Mouse (Mus musculus): ENCODE results near the gene Gpr173. TPM values are rescaled to one million over a fixed set of nuclear protein-coding genes. Genes with fewer than 3 reads are reported as not detected.
"Not testable (repeated sequence)": the region's sequence is repeated elsewhere in the genome, so short reads cannot be mapped to it uniquely, and the experiment has no call there.

The Gpr173 gene
- total RNA-seq (2021) = 1 to 10 TPM; 6.2 to 7.1 TPM
- long read RNA-seq, experiment 1, partial matches to known transcripts = 0 of 1 reads
- long read RNA-seq, experiment 1, other reads (novel, unspliced or antisense) = 1 of 1 reads
- long read RNA-seq, experiment 2, partial matches to known transcripts = 0 of 3 reads
- long read RNA-seq, experiment 2, other reads (novel, unspliced or antisense) = 2 of 3 reads

- peak in 1 of 2 experiments; percentile 17 for DNase-seq (ENCODE audit: low spot score in 2 of 2)
Observed at GRCm38 (mm10) chrX:152368397-152369273, at the start of gene Gpr173. TSS of gene Gpr173 (minus strand) at chrX:152368704.

DNA sequence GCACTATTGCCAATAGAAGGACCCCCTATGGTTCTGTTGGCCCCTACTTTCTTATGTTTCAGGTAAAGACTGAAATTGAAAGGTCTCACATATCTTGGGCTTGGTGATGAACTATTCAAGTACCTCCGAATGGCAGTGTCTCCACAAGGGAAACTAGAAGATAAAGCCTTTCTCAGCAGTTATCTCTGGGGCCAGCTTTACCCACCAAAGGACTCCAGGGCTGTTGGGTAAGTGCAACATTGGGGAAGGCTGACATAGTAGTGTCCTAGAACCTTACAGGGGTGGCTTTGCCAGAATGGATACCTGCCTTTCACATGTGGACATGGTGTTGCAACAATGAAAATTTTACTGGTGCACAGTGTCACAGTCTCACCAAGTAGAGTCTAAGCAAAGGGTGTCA lies 34.7 kb upstream of the Gpr173 start:
- no peak for DNase-seq (ENCODE audit: low spot score in 2 of 2)

GRCm38 (mm10) chrX:152400096-152400495 lies 31.6 kb upstream of the Gpr173 start:
- DNase-seq (ENCODE audit: low spot score in 2 of 2) = no peak

DNA sequence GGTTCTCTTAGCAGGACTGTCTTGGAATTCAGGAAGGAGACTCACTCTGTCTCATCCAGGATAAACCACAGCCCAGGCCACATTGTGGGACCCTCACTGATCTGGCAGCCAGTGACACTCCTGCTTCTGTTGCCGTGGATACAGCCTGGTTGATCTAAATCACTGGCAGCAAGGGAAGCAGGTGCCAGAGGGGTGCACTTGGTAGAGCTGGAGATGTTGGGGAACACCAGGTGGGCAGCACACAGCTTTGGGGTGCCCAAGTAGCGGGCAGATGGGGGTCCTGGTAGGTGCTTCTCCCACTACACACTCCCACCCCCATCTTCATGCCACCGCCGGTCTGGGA lies 479 bp downstream of the Gpr173 start:
- DNase-seq (ENCODE audit: low spot score in 2 of 2) = no peak

DNA sequence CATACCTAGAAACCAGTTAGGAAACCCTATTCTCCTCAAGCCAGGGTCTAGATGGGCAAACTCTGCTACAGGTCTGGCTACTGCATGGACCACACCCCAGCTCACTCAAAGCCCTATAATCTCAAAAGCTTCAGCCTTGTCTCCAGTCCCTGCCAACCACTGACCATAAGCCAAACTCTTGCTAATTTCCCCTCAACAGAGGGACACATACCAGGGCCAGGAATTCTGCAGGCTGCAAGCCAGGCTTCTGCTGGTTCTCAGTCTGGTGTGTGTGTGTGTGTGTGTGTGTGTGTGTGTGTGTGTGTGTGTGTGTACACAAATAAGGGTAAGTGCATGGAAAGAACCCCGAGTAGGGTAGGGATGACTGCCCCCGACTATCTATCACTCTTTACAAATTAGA lies 2.1 kb downstream of the Gpr173 start:
- DNase-seq (ENCODE audit: low spot score in 2 of 2) = no peak

- DNase-seq (ENCODE audit: low spot score in 2 of 2) = no peak
Observed at GRCm38 (mm10) chrX:152352553-152353153, 15.9 kb downstream of the Gpr173 start.

DNA sequence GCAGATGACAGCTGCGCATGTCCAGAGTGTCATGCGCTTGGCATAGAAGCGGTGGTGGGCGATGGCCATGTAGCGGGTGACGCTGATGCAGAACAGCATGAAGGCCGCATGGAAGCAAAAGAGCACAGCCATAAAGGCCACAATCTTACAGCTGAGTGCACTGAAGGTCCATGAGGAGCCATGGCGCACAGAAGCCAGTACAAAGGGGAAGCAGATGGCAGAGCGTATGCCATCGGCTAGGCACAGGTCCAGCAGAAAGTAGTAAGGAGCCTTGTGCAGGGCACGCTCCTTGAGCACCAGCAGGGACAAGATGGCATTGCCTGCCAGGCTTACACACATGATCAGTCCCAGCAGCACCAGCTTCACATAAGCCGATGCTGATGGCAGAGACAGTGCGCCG lies 21.5 kb downstream of the Gpr173 start:
- DNase-seq (ENCODE audit: low spot score in 2 of 2) = no peak

DNA sequence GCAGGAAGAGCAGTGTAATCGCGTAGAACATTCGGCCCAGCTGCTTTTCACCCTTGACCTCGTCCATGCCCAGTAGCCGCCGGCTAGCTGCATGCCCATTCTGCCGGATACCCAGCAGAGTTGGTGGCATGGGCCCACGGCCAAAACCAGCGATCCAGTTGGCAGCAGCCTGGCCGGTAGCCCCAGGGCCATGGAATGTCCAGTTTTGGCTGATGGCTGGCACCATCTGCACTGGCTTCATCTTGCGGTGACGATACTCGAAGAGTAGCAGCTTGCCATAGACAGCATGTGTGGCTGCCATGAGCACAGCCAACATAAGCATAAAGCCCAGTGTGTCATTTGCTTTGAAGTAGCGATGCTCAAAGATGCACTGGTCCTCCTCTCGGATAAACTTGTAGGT lies 21.9 kb downstream of the Gpr173 start:
- DNase-seq (ENCODE audit: low spot score in 2 of 2) = no peak

- no peak for DNase-seq (ENCODE audit: low spot score in 2 of 2)
Observed at GRCm38 (mm10) chrX:152342903-152343302, 25.6 kb downstream of the Gpr173 start.

DNA sequence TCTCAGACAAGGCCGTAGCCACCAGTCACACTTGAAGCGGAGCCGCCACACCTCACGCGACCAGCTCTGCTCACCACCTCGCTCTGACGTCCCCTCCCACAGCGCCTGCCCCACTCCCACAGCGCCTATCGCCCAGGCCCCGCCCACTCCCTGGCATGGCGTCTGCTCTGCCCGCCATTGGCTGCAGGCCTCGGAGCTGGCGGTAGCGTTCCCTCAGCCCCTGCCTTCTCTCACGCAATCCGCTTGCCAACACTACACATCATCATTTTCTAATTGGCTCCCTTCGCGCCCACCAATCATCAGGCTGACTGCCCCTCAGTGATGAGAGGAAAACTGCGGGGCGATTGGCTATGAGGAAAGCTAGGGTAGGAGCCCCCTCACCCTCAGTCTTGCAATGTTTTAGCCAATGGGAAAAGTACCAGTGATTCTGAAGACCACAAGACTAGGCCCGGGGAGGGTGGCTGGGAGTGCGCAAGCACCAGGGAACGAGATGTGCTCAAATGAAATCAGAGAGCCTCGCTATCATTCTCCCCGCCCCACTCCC lies 26.1 kb downstream of the Gpr173 start, which contains the start of gene Tspyl2:
Tspyl2 (minus strand) TSS at position 68 of the 544 bp plus-strand sequence.
- peak; percentile 63 to 79 for DNase-seq (ENCODE audit: low spot score in 2 of 2)

DNA sequence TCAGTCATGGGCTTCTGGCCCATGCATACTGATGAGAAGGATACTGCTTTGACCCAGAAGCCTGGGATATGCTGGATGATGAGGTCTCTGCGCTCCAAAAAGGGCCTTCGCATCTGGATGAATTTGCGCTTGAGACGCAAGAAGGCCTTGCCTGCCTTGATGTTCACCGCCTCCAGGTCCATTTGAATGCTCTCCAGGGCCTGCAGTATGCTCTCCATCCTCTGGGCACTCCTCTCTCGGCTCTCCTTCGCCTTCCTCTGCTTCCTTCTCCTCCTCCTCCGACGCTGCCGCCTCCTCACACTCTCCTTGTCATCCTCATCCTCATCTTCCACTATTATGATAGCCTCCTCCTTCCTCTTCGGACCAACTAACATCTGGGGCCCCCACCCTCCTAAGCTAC lies 27.0 kb downstream of the Gpr173 start:
- DNase-seq (ENCODE audit: low spot score in 2 of 2) = no peak

GRCm38 (mm10) chrX:152336546-152337332 lies 31.8 kb downstream of the Gpr173 start:
- peak; percentile 56 to 76 for DNase-seq (ENCODE audit: low spot score in 2 of 2)

DNA sequence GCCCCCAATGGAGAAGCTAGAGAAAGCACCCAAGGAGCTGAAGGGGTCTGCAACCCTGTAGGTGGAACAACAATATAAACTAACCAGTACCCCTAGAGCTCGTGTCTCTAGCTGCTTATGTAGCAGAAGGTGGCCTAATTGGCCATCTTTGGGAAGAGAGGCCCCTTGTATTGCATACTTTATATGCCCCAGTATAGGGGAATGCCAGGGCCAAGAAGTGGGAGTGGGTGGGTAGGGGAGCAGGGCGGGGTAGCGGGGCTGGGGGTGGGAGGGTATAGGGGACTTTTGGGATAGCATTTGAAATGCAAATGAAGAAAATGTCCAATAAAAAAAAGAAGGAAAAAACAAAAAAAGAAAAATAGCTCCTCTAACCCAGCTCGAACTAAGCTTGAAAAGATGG lies 32.4 kb downstream of the Gpr173 start:
- DNase-seq (ENCODE audit: low spot score in 2 of 2) = not testable (repeated sequence)

DNA sequence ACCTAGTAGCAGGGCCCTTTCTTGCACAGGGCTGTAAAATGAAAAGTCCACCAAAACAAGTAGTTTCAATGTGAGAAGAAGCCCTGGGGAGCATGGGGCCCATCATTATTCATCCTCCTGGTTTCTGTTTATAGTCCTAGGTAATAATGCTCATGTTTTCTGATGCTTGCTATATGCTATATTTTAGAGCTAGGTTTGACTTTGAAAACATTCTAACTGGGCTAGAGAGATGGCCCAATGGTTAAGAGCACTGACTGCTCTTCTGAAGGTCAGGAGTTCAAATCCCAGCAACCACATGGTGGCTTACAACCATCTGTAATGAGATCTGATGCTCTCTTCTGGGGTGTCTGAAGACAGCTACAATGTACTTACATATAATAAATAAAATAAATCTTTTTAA lies 39.1 kb downstream of the Gpr173 start:
- DNase-seq (ENCODE audit: low spot score in 2 of 2) = not testable (repeated sequence)

DNA sequence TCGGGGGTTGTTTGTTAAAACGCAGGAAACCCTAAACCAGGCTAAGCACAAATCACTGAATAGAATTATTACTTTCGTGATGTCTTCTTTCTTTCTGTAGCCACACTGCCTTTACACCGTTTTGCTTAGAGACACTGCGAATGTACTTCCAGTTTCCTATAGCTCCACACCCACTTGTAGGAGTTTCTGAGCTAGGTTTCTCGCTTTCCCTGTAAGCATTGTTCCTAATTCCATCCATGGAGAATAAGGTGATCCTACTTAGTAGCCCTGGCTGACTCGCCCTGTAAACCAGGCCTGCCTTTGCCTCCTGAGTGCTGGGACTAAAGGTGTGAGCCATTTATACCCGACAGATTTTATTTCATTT lies 40.8 kb downstream of the Gpr173 start:
- no peak for DNase-seq (ENCODE audit: low spot score in 2 of 2)

GRCm38 (mm10) chrX:152326996-152327688 lies 41.4 kb downstream of the Gpr173 start, which contains the start of gene Kantr:
TSS of gene Kantr (minus strand) at chrX:152327495.
- peak; percentile 27 to 46 for DNase-seq (ENCODE audit: low spot score in 2 of 2)

DNA sequence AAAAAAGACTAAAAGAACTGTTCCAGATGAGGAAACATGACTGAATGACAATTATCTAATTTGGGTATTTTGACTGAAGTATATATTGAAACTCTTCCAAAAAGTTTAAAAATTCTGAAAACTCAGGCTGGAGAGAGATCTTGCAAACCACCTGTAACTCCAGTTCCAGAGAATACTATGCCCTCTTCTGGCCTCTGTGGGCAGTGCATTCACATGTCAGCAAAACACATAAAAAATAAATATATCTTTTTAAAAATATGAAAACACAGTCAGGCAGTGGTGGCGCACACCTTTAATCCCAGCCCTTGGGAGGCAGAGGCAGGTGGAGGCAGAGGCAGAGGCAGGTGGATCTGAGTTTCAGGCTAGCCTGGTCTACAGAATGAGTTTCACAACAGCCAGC lies 44.9 kb downstream of the Gpr173 start:
- DNase-seq (ENCODE audit: low spot score in 2 of 2) = no peak

DNA sequence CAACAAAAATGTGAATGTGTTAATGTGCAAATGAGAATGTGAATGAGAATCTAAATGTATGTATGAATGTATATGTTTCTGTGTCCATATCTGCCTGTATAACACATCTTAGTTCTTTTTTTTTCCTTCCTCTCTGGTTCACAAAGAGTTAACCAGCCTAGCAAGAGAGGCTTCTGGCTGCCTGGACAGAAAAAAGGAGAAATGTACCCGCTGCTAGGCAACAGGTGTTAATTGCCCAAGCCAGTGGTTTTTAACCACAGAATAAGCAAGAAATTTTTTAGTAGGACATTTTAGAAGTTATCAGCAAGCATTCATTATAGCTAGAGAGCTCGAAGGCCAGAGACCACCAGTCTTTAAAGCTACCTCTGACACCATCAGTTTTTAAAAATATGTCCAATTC lies 45.7 kb downstream of the Gpr173 start:
- no peak for DNase-seq (ENCODE audit: low spot score in 2 of 2)

- no peak for DNase-seq (ENCODE audit: low spot score in 2 of 2)
Observed at GRCm38 (mm10) chrX:152320535-152320934, 48.0 kb downstream of the Gpr173 start.

DNA sequence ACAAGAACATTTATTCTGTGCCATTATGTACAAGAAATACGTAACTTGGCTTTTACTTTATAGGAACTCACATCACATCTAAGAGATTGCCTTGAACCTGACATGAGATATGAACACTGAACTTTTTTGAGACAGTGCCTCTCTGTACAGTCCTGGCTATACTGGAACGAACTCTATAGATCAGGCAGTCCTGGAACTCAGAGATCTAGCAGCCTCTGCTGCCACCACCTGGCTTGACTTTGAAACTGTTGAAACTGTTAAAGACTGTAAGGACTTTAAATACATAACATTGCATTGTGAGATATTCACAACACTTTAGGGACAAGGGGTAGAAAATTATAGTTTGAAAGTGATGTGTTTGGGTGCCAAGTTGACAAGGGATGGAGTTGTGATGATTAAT lies 60.6 kb downstream of the Gpr173 start:
- DNase-seq (ENCODE audit: low spot score in 2 of 2) = no peak

DNA sequence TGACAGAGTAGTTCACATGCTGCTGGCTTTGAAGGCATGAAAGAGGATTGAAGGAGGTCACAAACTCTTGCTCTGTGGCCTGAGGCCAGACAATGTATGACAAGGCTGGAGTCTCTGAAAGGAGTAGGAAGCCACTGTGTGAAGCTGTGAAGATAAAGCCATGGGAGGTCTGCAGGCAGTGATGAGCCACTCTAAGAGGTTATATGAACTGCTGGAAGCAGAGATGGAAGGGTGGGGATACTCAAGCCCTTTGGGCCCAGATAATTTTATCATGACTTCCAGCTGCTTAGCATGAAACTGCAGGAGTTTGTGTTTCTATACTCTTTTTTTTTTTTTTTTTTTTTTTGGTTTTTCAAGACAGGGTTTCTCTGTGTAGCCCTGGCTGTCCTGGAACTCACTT lies 61.1 kb downstream of the Gpr173 start:
- DNase-seq (ENCODE audit: low spot score in 2 of 2) = no peak

All from adrenal gland, postnatal 4 days (tissue).